In the genomic region with DNA sequence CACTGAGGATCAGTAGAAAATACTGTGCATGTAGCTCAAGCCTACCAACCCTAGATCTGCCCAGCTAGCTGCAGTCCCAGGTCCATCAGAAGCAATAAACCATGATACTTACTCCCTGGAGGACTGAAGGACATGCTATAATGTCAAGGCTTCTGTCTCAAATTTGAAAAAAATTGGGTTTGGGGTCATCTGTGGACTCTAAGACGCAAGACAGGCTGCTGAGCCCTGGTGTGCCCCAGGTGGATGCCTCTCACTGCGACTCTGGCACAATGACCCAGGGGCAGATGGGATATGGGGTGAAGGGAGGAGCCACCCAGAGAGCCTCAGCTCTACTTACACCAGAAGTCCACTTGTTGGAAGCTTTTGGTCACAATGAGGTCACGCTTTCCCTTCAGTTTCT, we compare ENCODE assay signal across 21 mouse cellular contexts. TPM values are rescaled to one million over a fixed set of nuclear protein-coding genes. Genes with fewer than 3 reads are reported as not detected.
DNase-seq lines count a peak whose midpoint lies in the region; ATAC-seq lines count a peak whose summit lies in the region.
"Had no signal": no experiment of that assay in that cellular context is flagged by ENCODE, and none has a peak within 500 bp of the region (broad histone marks: within the 10 kb centered on the region; RNA-seq: fewer than 3 reads in every experiment).

No protein-coding gene starts in this region.

- DNase-seq in heart, embryonic 10.5 days (ENCODE audit: low spot score), result no peak
- no peak for DNase-seq in heart, postnatal 14 days
- no peak for DNase-seq in liver
- no peak for DNase-seq in neural tube, embryonic 10.5 days (ENCODE audit: extremely low spot score, low spot score)
- no peak for DNase-seq in retina, embryonic 14.5 days (ENCODE audit: low spot score)
- DNase-seq: B cell, adult 2 months; cerebellum, adult 18-20 months; cerebellum, postnatal 36 days; gastrocnemius, adult 2 months; lung, embryonic 14.5 days; right cerebral cortex, adult 18-20 months; thymus, postnatal 4 days had no signal

- no peak overlapping the region for H3K4me3 ChIP-seq in heart, embryonic 10.5 days
- H3K4me3 ChIP-seq in liver, embryonic 12.5 days, result no peak overlapping the region
- no peak overlapping the region for H3K4me3 ChIP-seq in limb, embryonic 15.5 days
- H3K4me3 ChIP-seq: forebrain, embryonic 12.5 days; gastrocnemius, adult 2 months; heart, embryonic 12.5 days; midbrain, embryonic 12.5 days; neural tube, embryonic 12.5 days had no signal

- ATAC-seq in liver, embryonic 12.5 days, result no peak
- no peak for ATAC-seq in limb, embryonic 15.5 days (ENCODE audit: insufficient number of reproducible peaks, low FRiP score, low TSS enrichment, low read depth)

- H3K4me2 ChIP-seq in liver, embryonic 12.5 days, result peak overlapping the region; percentile 98
- no peak overlapping the region for H3K4me2 ChIP-seq in limb, embryonic 15.5 days
- H3K4me2 ChIP-seq: forebrain, embryonic 12.5 days; hindbrain, embryonic 14.5 days; midbrain, embryonic 12.5 days had no signal

- H3K4me1 ChIP-seq in heart, embryonic 10.5 days, result peaks cover 24% of the 10 kb centered on the region
- peaks cover 65% of the 10 kb centered on the region for H3K4me1 ChIP-seq in liver, embryonic 12.5 days
- peaks cover 33% of the 10 kb centered on the region for H3K4me1 ChIP-seq in limb, embryonic 15.5 days

- H3K27me3 ChIP-seq in heart, embryonic 10.5 days (ENCODE audit: insufficient read depth, poor library complexity, severe bottlenecking), result no peaks in the 10 kb centered on the region
- no peaks in the 10 kb centered on the region for H3K27me3 ChIP-seq in liver, embryonic 12.5 days (replicated peaks)
- H3K27me3 ChIP-seq in limb, embryonic 15.5 days, result no peaks in the 10 kb centered on the region
- H3K27me3 ChIP-seq: heart, embryonic 12.5 days; neural tube, embryonic 12.5 days had no signal

- intact Hi-C loops in heart, postnatal 14 days (cut with DNase I), result no loop called here

- no peak overlapping the region for H3K9ac ChIP-seq in liver, embryonic 12.5 days
- H3K9ac ChIP-seq in limb, embryonic 15.5 days, result no peak overlapping the region
- H3K9ac ChIP-seq: forebrain, embryonic 12.5 days; hindbrain, embryonic 14.5 days; lung, embryonic 14.5 days; midbrain, embryonic 12.5 days; neural tube, embryonic 12.5 days had no signal

- peaks cover 38% of the 10 kb centered on the region for H3K36me3 ChIP-seq in heart, embryonic 10.5 days
- H3K36me3 ChIP-seq in liver, embryonic 12.5 days, result peaks cover 28% of the 10 kb centered on the region
- peaks cover 34% of the 10 kb centered on the region for H3K36me3 ChIP-seq in limb, embryonic 15.5 days

- H3K27ac ChIP-seq in heart, embryonic 10.5 days, result peak overlapping the region; percentile 24; the same call in 1 of the 2 replicates
- H3K27ac ChIP-seq in liver, embryonic 12.5 days, result peak overlapping the region; percentile 76
- H3K27ac ChIP-seq in limb, embryonic 15.5 days, result peak overlapping the region; percentile 89; the same call in 1 of the 2 replicates
- H3K27ac ChIP-seq: gastrocnemius, adult 2 months; hindbrain, embryonic 14.5 days; macrophage; neural tube, embryonic 12.5 days had no signal

- WGBS in heart, embryonic 10.5 days, result 96% methylated on average over 3 of the region's 3 CpGs
- WGBS in liver, embryonic 12.5 days (ENCODE audit: insufficient replicate concordance), result 86% methylated on average over 3 of the region's 3 CpGs
- 88% methylated on average over 3 of the region's 3 CpGs for WGBS in limb, embryonic 15.5 days

- H3K9me3 ChIP-seq in heart, embryonic 10.5 days, result no peaks in the 10 kb centered on the region
- H3K9me3 ChIP-seq in liver, embryonic 12.5 days (replicated peaks), result no peaks in the 10 kb centered on the region
- no peaks in the 10 kb centered on the region for H3K9me3 ChIP-seq in limb, embryonic 15.5 days
- H3K9me3 ChIP-seq: forebrain, embryonic 12.5 days; heart, embryonic 12.5 days; limb, embryonic 12.5 days; midbrain, embryonic 12.5 days; neural tube, embryonic 12.5 days had no signal

RNA-seq across cellular contexts. Expression of a gene that starts 33.0 kb away (rescaled TPM):
- polyA plus RNA-seq in heart, embryonic 10.5 days (2016; fragmentation: Nextera tagmentation; extraction: Ambion mirVana), result 4.5 and 4.6 TPM in 2 replicates
- total RNA-seq in heart, postnatal 14 days (2021), result 10 to 100 TPM; 19.4 to 20.5 TPM
- polyA plus RNA-seq in liver, embryonic 12.5 days (2016; fragmentation: Nextera tagmentation; extraction: Ambion mirVana), result 8.0 and 9.2 TPM in 2 replicates
- 10.0 and 10.2 TPM in 2 replicates for polyA plus RNA-seq in limb, embryonic 15.5 days (2015; fragmentation: Nextera tagmentation; extraction: Ambion mirVana)

Comparison
In these comparisons a context has a peak if more than half of its experiments do, and no peak if none do; other contexts are left out.
1. H3K27ac ChIP-seq: peak in every context shown above with its lines; median percentile 89 in limb, embryonic 15.5 days; 76 in liver, embryonic 12.5 days; 24 in heart, embryonic 10.5 days.